Mouse (Mus musculus): ENCODE results near the gene Tada2a.

DNA sequence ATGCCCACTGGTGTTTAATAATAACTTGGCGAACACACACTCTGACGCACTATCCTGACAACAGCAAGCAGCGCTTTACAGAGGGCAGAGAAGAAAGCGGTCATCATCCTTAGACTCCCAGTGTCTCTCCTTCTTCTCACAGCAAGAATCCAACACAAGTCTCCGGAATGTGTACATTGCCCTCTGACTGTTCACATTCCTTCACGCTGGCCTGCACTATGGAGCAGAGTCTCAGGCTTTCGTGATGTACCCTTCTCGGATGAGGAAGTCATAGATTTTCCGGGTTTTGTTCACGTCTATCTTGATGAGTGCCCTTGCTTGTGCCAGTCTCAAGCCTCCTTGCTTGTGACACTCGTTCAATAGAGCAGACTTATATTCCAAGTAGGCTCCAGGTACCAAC is 50.0 kb downstream of the Tada2a start:
- TF ChIP-seq POLR2A (IDR thresholded peaks at IDR 0.05; ENCODE audit: borderline replicate concordance, control insufficient read depth, low read depth, low read length): no peak
- no peak for TF ChIP-seq CTCF (IDR thresholded peaks at IDR 0.05; ENCODE audit: control insufficient read depth, insufficient read depth, low read length)

Data from bone marrow, adult 2 months (tissue).